Mouse (Mus musculus) neural tube, embryonic 15.5 days (tissue): ENCODE measurements around the gene 4930474N05Rik. TPM values are rescaled to one million over a fixed set of nuclear protein-coding genes. Genes with fewer than 3 reads are reported as not detected.
A peak's percentile ranks its signal among the peaks of the same experiment; 100 is the strongest.

Source experiments
- ATAC-seq: fragments of 200-750 bp; cut with Nextera tagmentation; 2 replicates; pipeline ENCODE4 v1.8.0; 2017; ENCODE audit warnings: mild to moderate bottlenecking, moderate TSS enrichment, moderate library complexity; ENCODE audit not compliant: low FRiP score
- H3K27ac ChIP-seq: fragments of 300-500 bp; sonication (generic); replicated peaks from 2 replicates; pipeline ENCODE4 v1.5.1; 2015; ENCODE audit warnings: mild to moderate bottlenecking, inconsistent platforms
- H3K27me3 ChIP-seq: fragments of 300-500 bp; sonication (generic); replicated peaks from 2 replicates; pipeline ENCODE4 v1.6.1; 2015; ENCODE audit warnings: inconsistent platforms
- H3K36me3 ChIP-seq: fragments of 300-500 bp; sonication (generic); 2 replicates; pipeline ENCODE4 v1.6.1; 2015; ENCODE audit warnings: inconsistent platforms
- H3K4me1 ChIP-seq: fragments of 300-500 bp; sonication (generic); 2 replicates; pipeline ENCODE4 v1.6.1; 2015; ENCODE audit warnings: inconsistent platforms
- H3K4me2 ChIP-seq: fragments of 300-500 bp; sonication (generic); 2 replicates; pipeline ENCODE4 v1.6.1; 2015; ENCODE audit warnings: inconsistent platforms, mild to moderate bottlenecking, moderate library complexity
- H3K4me3 ChIP-seq: fragments of 300-500 bp; sonication (generic); replicated peaks from 2 replicates; pipeline ENCODE4 v1.5.1; 2015; ENCODE audit warnings: mild to moderate bottlenecking, inconsistent platforms
- H3K9ac ChIP-seq: fragments of 300-500 bp; sonication (generic); replicated peaks from 2 replicates; pipeline ENCODE4 v1.6.1; 2015; ENCODE audit warnings: mild to moderate bottlenecking, inconsistent platforms
- H3K9me3 ChIP-seq: fragments of 300-500 bp; sonication (generic); replicated peaks from 2 replicates; pipeline ENCODE4 v1.6.1; 2016; ENCODE audit warnings: inconsistent platforms
- WGBS: fragments of 180-500 bp; shearing (Covaris S2); methylation state at CpG from one replicate; pipeline ENCODE4 v1.1.7; 2015; ENCODE audit warnings: mixed read lengths; 5-methylcytosine and 5-hydroxymethylcytosine counted together
- polyA plus RNA-seq: library from polyadenylated mRNA; unstranded; fragments of >200 nt; fragmentation: Nextera tagmentation; extraction: Ambion mirVana; gene quantifications from 2 replicates; pipeline ENCODE4 v1.2.1, GENCODE M21; 2015

4930474N05Rik gene
- not detected in 2 replicates for polyA plus RNA-seq

GRCm38 (mm10) chr14:36094617-36095016 is at the start of gene 4930474N05Rik:
4930474N05Rik (plus strand) TSS chr14:36094917.
- H3K4me2 ChIP-seq, result no peak within 1 kb of the TSS
- H3K36me3 ChIP-seq, result no peaks in the 10 kb centered on the region
- H3K9me3 ChIP-seq, result no peaks in the 10 kb centered on the region
- no peaks in the 10 kb centered on the region for H3K27me3 ChIP-seq
- H3K9ac ChIP-seq, result no peak within 1 kb of the TSS
- ATAC-seq, result no peak
- H3K4me3 ChIP-seq, result no peak within 1 kb of the TSS
- no peaks in the 10 kb centered on the region for H3K4me1 ChIP-seq
- H3K27ac ChIP-seq, result no peak within 1 kb of the TSS

- no peak overlapping the region for H3K4me3 ChIP-seq
- H3K36me3 ChIP-seq, result no peaks in the 10 kb centered on the region
- WGBS, result 37% methylated on average over 9 of the region's 9 CpGs
- 0 out of 2 replicates have a peak, but pooled peaks cover 5% of the 10 kb centered on the region for H3K4me1 ChIP-seq
- ATAC-seq, result peak; percentile 55; the same call in 1 of the 2 replicates
- H3K9ac ChIP-seq, result no peak overlapping the region
- no peak overlapping the region for H3K27ac ChIP-seq
- H3K4me2 ChIP-seq, result peak overlapping the region; percentile 15; the same call in 1 of the 2 replicates
- no peaks in the 10 kb centered on the region for H3K9me3 ChIP-seq
- no peaks in the 10 kb centered on the region for H3K27me3 ChIP-seq
Observed at GRCm38 (mm10) chr14:36048746-36049391, 45.8 kb upstream of the 4930474N05Rik start.

- no peak for ATAC-seq
- no peak overlapping the region for H3K27ac ChIP-seq
- H3K36me3 ChIP-seq, result no peaks in the 10 kb centered on the region
- 0 out of 2 replicates have a peak, but pooled peaks cover 5% of the 10 kb centered on the region for H3K4me1 ChIP-seq
- no peak overlapping the region for H3K4me3 ChIP-seq
- no peaks in the 10 kb centered on the region for H3K9me3 ChIP-seq
- no peak overlapping the region for H3K9ac ChIP-seq
- no peak overlapping the region for H3K4me2 ChIP-seq
- H3K27me3 ChIP-seq, result no peaks in the 10 kb centered on the region
- 87% methylated on average over 2 of the region's 2 CpGs for WGBS
Observed at GRCm38 (mm10) chr14:36053281-36053680, 41.4 kb upstream of the 4930474N05Rik start.

- ATAC-seq, result no peak
Observed at GRCm38 (mm10) chr14:36098528-36098927, 3.8 kb downstream of the 4930474N05Rik start.

GRCm38 (mm10) chr14:36099647-36100046 is 4.9 kb downstream of the 4930474N05Rik start:
- H3K36me3 ChIP-seq, result no peaks in the 10 kb centered on the region
- no peaks in the 10 kb centered on the region for H3K27me3 ChIP-seq
- H3K4me1 ChIP-seq, result no peaks in the 10 kb centered on the region
- no peak for ATAC-seq
- no peaks in the 10 kb centered on the region for H3K9me3 ChIP-seq
- H3K4me2 ChIP-seq, result no peak overlapping the region
- 34% methylated on average over 1 of the region's 1 CpGs for WGBS
- H3K27ac ChIP-seq, result no peak overlapping the region
- H3K9ac ChIP-seq, result no peak overlapping the region
- no peak overlapping the region for H3K4me3 ChIP-seq

More at GRCm38 (mm10) chr14:36098528-36098927, 3.8 kb downstream of the 4930474N05Rik start:
- Histone ChIP-seq H3K4me2 (no peak overlapping the region), H3K27me3 (no peaks in the 10 kb centered on the region), H3K4me3 (no peak overlapping the region), H3K4me1 (no peaks in the 10 kb centered on the region), H3K27ac (no peak overlapping the region), H3K9ac (no peak overlapping the region), H3K9me3 (no peaks in the 10 kb centered on the region), H3K36me3 (no peaks in the 10 kb centered on the region)
- 90% methylated on average over 3 of the region's 3 CpGs for WGBS

- WGBS, result 32% methylated on average over 1 of the region's 1 CpGs
- no peak overlapping the region for H3K4me2 ChIP-seq
- H3K9ac ChIP-seq, result no peak overlapping the region
- ATAC-seq, result no peak
- no peaks in the 10 kb centered on the region for H3K27me3 ChIP-seq
- no peak overlapping the region for H3K27ac ChIP-seq
- no peak overlapping the region for H3K4me3 ChIP-seq
- no peaks in the 10 kb centered on the region for H3K9me3 ChIP-seq
- no peaks in the 10 kb centered on the region for H3K36me3 ChIP-seq
- H3K4me1 ChIP-seq, result no peaks in the 10 kb centered on the region
Observed at GRCm38 (mm10) chr14:36100731-36101130, 6.0 kb downstream of the 4930474N05Rik start.

GRCm38 (mm10) chr14:36114481-36114880 is 19.8 kb downstream of the 4930474N05Rik start:
- Histone ChIP-seq H3K9me3 (no peaks in the 10 kb centered on the region), H3K4me2 (no peak overlapping the region), H3K9ac (no peak overlapping the region), H3K36me3 (no peaks in the 10 kb centered on the region), H3K27ac (no peak overlapping the region), H3K27me3 (no peaks in the 10 kb centered on the region), H3K4me3 (no peak overlapping the region), H3K4me1 (no peaks in the 10 kb centered on the region)
- ATAC-seq, result no peak

- peak; percentile 73 for ATAC-seq
- H3K36me3 ChIP-seq, result no peaks in the 10 kb centered on the region
Observed at GRCm38 (mm10) chr14:36123775-36124335, 29.1 kb downstream of the 4930474N05Rik start.

GRCm38 (mm10) chr14:36135749-36136148 is 41.0 kb downstream of the 4930474N05Rik start:
- Histone ChIP-seq H3K4me3 (no peak overlapping the region), H3K27ac (no peak overlapping the region), H3K36me3 (no peaks in the 10 kb centered on the region), H3K4me1 (no peaks in the 10 kb centered on the region), H3K9ac (no peak overlapping the region), H3K9me3 (no peaks in the 10 kb centered on the region), H3K4me2 (no peak overlapping the region), H3K27me3 (no peaks in the 10 kb centered on the region)
- WGBS, result 30% methylated on average over 3 of the region's 3 CpGs
- no peak for ATAC-seq

More at GRCm38 (mm10) chr14:36123775-36124335, 29.1 kb downstream of the 4930474N05Rik start:
- Histone ChIP-seq H3K27me3 (no peaks in the 10 kb centered on the region), H3K4me2 (no peak overlapping the region), H3K27ac (peak overlapping the region; percentile 48; the same call in 1 of the 2 replicates), H3K4me3 (no peak overlapping the region), H3K9ac (no peak overlapping the region), H3K4me1 (peaks cover 4% of the 10 kb centered on the region), H3K9me3 (no peaks in the 10 kb centered on the region)
- WGBS, result 15% methylated on average over 2 of the region's 2 CpGs

- Histone ChIP-seq H3K9me3 (no peaks in the 10 kb centered on the region), H3K9ac (no peak overlapping the region), H3K27ac (no peak overlapping the region), H3K27me3 (no peaks in the 10 kb centered on the region), H3K4me3 (no peak overlapping the region), H3K36me3 (no peaks in the 10 kb centered on the region), H3K4me2 (no peak overlapping the region), H3K4me1 (no peaks in the 10 kb centered on the region)
- ATAC-seq, result no peak
- 97% methylated on average over 4 of the region's 4 CpGs for WGBS
Observed at GRCm38 (mm10) chr14:36137696-36138095, 43.0 kb downstream of the 4930474N05Rik start.

GRCm38 (mm10) chr14:36145261-36145660 is 50.5 kb downstream of the 4930474N05Rik start:
- H3K4me3 ChIP-seq, result no peak overlapping the region
- peak; percentile 24 for ATAC-seq
- H3K9me3 ChIP-seq, result no peaks in the 10 kb centered on the region
- H3K4me1 ChIP-seq, result no peaks in the 10 kb centered on the region
- no peak overlapping the region for H3K4me2 ChIP-seq
- no peak overlapping the region for H3K27ac ChIP-seq
- no peaks in the 10 kb centered on the region for H3K27me3 ChIP-seq
- H3K9ac ChIP-seq, result no peak overlapping the region
- no peaks in the 10 kb centered on the region for H3K36me3 ChIP-seq
